Mouse (Mus musculus) mature B cell (primary cell): ENCODE data around the gene Slc39a8.

Experiments
- in situ Hi-C: fragments of 300-500 bp; cut with MboI; formaldehyde crosslinking; loops from 2 replicates; pipeline ENCODE4 v1.14.3; 2019

Slc39a8 gene

DNA sequence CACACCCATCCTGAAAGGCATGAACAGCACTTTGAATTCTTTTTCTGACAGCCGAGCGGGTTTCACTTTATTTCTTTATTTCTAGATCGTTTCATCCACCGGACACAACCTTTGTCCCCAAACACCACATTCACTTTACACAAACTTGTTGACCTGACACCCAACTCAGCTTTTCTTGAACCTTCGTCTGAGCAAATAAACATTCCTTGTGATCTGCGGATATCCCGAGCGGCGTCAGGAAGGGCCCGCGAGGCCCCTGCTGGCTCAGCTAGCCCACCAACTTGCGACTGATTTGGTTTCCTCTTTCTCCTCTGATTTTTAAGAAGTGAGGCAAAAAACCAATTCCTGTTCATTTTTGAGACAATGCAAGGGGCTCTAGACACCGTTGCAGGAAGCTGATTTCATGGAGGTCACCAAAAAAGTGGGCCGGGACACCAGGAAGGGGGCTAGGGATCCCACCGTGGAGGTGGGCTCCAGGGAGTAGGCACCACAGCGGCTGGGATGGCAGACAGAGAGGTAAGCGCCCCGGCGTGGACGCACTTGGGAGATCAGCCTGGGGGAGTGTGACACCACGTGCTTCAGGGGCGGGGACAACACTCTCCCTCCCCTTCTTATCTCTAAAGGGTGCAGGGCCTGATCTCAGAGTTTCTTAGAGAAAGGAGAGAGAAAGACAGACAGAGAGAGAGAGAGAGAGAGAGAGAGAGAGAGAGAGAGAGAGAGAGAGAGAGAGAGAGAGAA, at the start of gene Slc39a8:
Slc39a8 (plus strand) TSS at position 264 of the 738 bp plus-strand sequence.
- in situ Hi-C loops, result no loop called here

DNA sequence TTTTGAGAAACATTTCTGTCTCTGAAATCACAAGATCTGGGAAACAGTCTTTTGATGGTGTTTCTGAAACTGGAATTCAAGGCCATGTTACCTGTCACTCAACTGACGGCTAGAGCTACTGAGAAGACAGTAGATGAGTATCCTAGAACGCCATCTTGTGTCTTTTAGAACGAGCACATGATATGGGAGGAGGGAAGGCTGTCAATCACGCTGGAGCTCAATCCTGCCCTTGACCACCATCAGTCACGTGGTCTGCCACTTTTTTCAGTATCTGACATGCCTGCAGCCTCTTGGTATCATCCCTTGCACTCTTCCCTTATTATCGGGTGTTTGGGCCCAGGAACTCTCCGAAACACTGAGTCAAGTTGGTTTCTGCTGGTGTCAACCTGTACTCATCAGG, 40.0 kb upstream of the Slc39a8 start:
- in situ Hi-C loops, result no loop called here

DNA sequence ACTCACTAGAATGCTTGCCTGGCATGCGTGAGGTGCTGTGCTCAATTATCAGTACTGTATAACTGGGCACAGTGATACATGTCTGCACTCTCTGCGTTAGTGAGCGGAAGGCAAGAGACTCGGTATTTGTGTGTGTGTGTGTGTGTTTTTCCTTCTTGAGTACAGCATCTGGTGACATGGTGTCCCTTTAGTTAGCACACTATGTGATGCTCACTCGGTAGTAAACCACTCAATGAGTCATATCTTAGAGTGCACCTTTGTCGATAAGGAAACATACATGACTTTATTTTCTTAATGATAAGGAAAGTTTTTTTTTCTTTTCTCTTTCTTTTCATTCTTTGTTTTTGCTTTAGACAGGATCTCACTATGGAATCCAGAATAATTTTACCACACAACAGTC, 29.0 kb upstream of the Slc39a8 start:
- in situ Hi-C loops, result no loop called here

GRCm38 (mm10) chr3:135798241-135798640, 26.8 kb upstream of the Slc39a8 start:
- in situ Hi-C loops, result no loop called here

GRCm38 (mm10) chr3:135798665-135799064, 26.4 kb upstream of the Slc39a8 start:
- in situ Hi-C loops, result no loop called here

- in situ Hi-C loops, result no loop called here
These were observed 10.4 kb upstream of the Slc39a8 start for GRCm38 (mm10) chr3:135814665-135815064.

GRCm38 (mm10) chr3:135815973-135816727, 8.9 kb upstream of the Slc39a8 start:
- in situ Hi-C loops, result no loop called here

GRCm38 (mm10) chr3:135817124-135817523, 8.0 kb upstream of the Slc39a8 start:
- in situ Hi-C loops, result no loop called here

GRCm38 (mm10) chr3:135824436-135824835, 643 bp upstream of the Slc39a8 start:
- in situ Hi-C loops, result no loop called here

GRCm38 (mm10) chr3:135825754-135826683, 940 bp downstream of the Slc39a8 start:
- in situ Hi-C loops, result no loop called here

- in situ Hi-C loops, result no loop called here
These were observed 1.7 kb downstream of the Slc39a8 start for GRCm38 (mm10) chr3:135826684-135827249.

- in situ Hi-C loops, result no loop called here
These were observed 2.9 kb downstream of the Slc39a8 start for GRCm38 (mm10) chr3:135828000-135828399.

DNA sequence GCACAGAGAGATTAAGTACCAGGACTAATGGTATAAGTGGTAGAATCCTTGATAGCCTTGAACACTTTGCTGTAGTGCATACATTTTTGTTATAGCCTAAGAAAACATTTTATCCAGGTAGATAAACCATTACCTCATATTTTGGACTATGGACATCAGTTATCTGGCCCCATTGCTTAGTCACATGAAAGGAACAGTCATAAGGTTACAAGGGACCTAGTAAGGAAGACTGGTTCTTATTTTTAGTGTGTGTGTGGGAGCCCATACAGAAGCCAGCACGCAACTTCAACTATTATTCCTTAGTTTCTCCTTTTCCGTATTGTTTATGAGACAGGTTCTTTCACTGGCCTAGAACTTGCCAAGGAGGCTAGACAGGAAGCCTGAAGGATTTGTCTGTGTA, 7.4 kb downstream of the Slc39a8 start:
- in situ Hi-C loops, result no loop called here

- in situ Hi-C loops, result no loop called here
These were observed 7.8 kb downstream of the Slc39a8 start for GRCm38 (mm10) chr3:135832907-135833306.

GRCm38 (mm10) chr3:135834988-135835387, 9.9 kb downstream of the Slc39a8 start:
- in situ Hi-C loops, result no loop called here

DNA sequence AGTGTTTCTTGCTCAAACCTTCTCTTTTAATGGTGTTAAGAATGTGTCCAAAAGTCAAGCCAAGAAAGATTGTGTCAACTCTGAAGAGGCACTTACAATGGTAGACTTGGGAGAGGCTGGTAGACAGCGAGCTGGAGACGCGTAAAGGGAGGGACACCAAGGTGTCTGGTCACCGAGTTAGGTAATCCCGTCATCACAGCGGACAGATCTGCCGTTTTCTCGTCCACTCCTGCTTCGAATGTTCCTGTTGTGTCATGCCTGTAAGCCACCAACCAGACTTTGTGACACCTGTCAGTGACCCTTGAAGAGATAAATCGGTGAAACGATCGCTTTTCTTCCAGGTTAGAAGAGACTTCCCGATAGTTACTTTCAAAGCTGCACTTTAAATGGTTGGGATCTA, 14.5 kb downstream of the Slc39a8 start:
- in situ Hi-C loops, result no loop called here

DNA sequence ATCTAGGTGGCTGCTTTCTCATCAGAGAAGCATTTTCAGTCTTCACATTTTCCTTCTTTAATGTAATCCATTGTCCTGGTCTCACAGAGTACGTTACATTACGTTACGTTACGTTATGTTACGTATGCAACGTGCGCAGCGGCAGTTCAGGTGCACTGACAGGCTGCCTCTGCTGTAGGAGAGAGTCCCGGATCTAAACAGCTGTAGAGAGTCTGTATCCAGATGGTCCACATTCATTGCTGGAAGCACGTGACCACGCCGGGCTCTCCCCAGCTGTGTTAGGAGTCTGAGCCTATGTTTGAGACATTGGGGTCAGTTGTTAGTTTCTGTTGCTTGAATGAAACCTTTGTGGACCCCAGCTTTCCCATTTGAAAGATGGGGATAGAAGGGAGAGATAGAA, 15.1 kb downstream of the Slc39a8 start:
- in situ Hi-C loops, result no loop called here

GRCm38 (mm10) chr3:135841716-135842511, 16.8 kb downstream of the Slc39a8 start:
- in situ Hi-C loops, result no loop called here

GRCm38 (mm10) chr3:135843181-135843580, 18.1 kb downstream of the Slc39a8 start:
- in situ Hi-C loops, result no loop called here

GRCm38 (mm10) chr3:135843707-135844106, 18.6 kb downstream of the Slc39a8 start:
- in situ Hi-C loops, result no loop called here

GRCm38 (mm10) chr3:135844835-135845234, 19.8 kb downstream of the Slc39a8 start:
- in situ Hi-C loops, result no loop called here
